Mouse (Mus musculus) macrophage (primary cell): ENCODE measurements around the gene Sgsm3. TPM values are rescaled to one million over a fixed set of nuclear protein-coding genes. Genes with fewer than 3 reads are reported as not detected.
"Not testable (repeated sequence)": the region's sequence is repeated elsewhere in the genome, so short reads cannot be mapped to it uniquely, and the experiment has no call there.

ENCODE experiments used
- H3K27ac ChIP-seq: fragments of 350-480 bp; formaldehyde crosslinking; 2 replicates; pipeline ENCODE4 v1.9.0; 2021
- H3K36me3 ChIP-seq: fragments of 350-480 bp; formaldehyde crosslinking; 2 replicates; pipeline ENCODE4 v1.9.0; 2021; ENCODE audit errors: inconsistent target
- H3K4me3 ChIP-seq: fragments of 350-480 bp; formaldehyde crosslinking; 2 replicates; pipeline ENCODE4 v1.9.0; 2021; ENCODE audit errors: inconsistent target
- H3K79me2 ChIP-seq: fragments of 350-480 bp; formaldehyde crosslinking; 2 replicates; pipeline ENCODE4 v1.9.0; 2021; ENCODE audit errors: inconsistent target
- WGBS: methylation state at CpG from one replicate; pipeline ENCODE4 v1.1.7; 2026; ENCODE audit warnings: inconsistent platforms; ENCODE audit not compliant: missing documents; 5-methylcytosine and 5-hydroxymethylcytosine counted together
- polyA plus RNA-seq: library from polyadenylated mRNA; stranded (reverse); fragments of 250-400 nt; gene quantifications from 3 replicates; pipeline ENCODE4 v1.2.4, GENCODE M21; 2018; ENCODE audit warnings: inconsistent platforms
- total RNA-seq, 78 experiments: library from RNA; depleted of rRNA; stranded (reverse); fragments of 250-400 nt; gene quantifications; 1 replicate in 9 of 78; 2 replicates in 24 of 78; 3 replicates in 43 of 78; 4 replicates in 2 of 78; pipeline ENCODE4 v1.2.4; 2018; ENCODE audit warnings: inconsistent platforms in 56 of 78

Gene Sgsm3
- total RNA-seq (2018; cell fraction: chromatin; rRNA removed), result 10 to 100 TPM in 22 of 26 experiments, 1 to 10 TPM in 4; 1.7 to 51.6 (median 21.5) TPM
- total RNA-seq (2018; cell fraction: cytosol; rRNA removed), result 10 to 100 TPM in 3 of 26 experiments, 1 to 10 TPM in 23; 3.6 to 13.7 (median 7.7) TPM
- total RNA-seq (2018; cell fraction: nucleus; rRNA removed), result 10 to 100 TPM in 18 of 26 experiments, 1 to 10 TPM in 8; 4.5 to 30.6 (median 12.9) TPM
- 7.2 to 11.6 TPM (median 10.3 TPM) in 3 replicates for polyA plus RNA-seq

DNA sequence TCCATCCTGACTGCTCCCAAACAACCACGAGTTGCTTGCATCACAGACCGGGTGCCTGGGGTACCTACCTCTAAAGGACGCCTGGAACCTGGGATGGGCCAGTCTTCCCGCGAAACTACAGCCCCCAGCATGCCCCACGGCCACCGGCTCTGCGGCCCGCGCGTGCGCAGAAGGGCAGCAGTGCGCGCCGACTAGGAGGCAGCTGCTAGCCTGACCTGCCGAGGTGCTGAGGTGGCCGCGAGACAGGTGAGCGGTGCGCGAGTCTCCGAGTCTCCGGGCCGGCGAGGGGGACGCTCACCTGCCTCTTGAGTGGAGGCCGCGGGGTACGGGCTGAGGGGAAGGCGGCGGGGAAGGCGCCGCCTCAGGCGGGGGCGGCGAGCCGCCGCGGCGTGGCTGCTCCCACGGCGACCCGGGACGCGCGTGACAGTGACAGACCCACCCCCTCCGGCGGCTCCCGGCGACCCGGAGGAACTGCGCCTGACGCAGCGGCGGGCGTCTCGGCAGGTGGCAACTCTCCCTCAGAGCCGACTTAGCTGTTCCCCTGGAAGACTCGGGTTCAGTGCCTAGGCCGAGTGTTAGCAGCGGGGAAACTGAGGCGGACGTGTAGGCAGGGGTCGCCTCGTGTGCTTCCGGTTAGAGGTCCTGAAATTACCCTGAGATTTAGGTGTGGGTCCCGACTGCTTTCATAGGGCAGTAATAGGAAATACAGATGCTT lies at the start of gene Sgsm3:
Sgsm3 (plus strand) TSS at position 146 of the 715 bp plus-strand sequence.
- Histone ChIP-seq H3K4me3 (peak within 1 kb of the TSS; percentile 50), H3K27ac (no peak within 1 kb of the TSS), H3K36me3 (no peaks in the 10 kb centered on the region), H3K79me2 (peaks cover 5% of the 10 kb centered on the region; the same call in 1 of the 2 replicates)
- WGBS, result under 1% methylated on average over 65 of the region's 67 CpGs

GRCm38 (mm10) chr15:80928811-80929355 lies 48.7 kb upstream of the Sgsm3 start:
- WGBS, result 91% methylated on average over 20 of the region's 20 CpGs
- no peak overlapping the region for H3K27ac ChIP-seq
- H3K79me2 ChIP-seq, result no peaks in the 10 kb centered on the region
- no peak overlapping the region for H3K4me3 ChIP-seq
- peaks cover 24% of the 10 kb centered on the region for H3K36me3 ChIP-seq

DNA sequence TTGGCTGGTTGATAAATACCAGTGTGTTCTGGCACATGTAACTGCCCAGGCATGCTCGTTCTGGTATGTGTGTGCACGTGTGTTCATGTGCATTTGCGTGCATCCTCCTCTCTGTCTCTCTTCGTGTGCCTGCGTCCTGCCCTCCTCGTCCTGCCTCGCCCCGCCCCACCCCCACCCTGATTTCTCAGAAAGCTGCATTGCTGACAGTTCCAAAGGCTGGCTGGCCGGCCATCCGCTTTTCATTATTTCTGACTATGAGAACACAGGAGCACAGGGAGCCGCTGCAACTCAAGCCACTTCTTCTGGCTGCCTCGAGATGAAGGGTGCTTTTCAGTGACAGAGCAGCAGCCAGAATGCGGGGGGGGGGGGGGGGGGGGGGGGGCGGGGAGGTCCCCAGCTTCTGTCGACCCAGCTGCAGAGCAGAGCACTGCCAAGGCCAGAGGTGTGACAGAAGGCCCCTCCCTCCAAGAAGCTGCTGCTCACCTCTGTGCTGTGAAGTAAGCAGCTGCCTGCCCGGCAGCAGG lies 47.5 kb upstream of the Sgsm3 start:
- 87% methylated on average over 12 of the region's 16 CpGs for WGBS
- H3K79me2 ChIP-seq, result no peaks in the 10 kb centered on the region
- H3K36me3 ChIP-seq, result peaks cover 19% of the 10 kb centered on the region; the same call in 1 of the 2 replicates
- no peak overlapping the region for H3K27ac ChIP-seq
- H3K4me3 ChIP-seq, result no peak overlapping the region

DNA sequence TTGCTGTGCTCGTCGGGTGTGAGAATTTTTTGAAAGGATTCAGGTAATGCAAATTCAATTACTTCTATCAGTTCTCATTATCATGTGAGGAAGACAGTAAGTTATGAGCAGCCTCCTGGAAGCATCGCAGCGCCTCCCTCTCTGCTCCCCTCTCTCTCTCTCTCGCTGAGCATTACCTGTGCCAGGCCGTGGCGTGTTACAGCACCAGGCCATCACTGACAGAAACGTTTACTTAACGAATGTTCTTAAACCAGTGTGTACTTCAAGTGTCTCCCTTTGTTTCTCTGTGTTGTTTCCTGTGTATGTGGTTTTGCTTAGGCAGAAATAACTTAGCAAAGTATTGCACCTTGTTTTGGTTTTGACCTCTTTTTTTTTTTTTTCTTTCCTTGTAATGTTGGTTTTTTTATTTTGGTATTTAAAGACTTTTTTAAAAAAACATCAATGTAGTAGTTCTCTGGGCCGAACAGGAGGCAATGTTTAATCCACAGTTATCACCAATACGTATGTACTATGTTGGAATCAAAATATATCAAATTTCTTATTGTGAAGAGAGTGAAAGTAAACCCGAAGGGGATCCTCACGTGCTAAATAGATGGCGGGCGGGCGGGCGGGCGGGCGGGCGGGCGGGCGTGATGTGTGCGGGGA lies 46.8 kb upstream of the Sgsm3 start:
- 96% methylated on average over 11 of the region's 23 CpGs for WGBS
- H3K4me3 ChIP-seq, H3K79me2 ChIP-seq, H3K27ac ChIP-seq: not testable (repeated sequence)
- H3K36me3 ChIP-seq, result peaks cover 19% of the 10 kb centered on the region; the same call in 1 of the 2 replicates

DNA sequence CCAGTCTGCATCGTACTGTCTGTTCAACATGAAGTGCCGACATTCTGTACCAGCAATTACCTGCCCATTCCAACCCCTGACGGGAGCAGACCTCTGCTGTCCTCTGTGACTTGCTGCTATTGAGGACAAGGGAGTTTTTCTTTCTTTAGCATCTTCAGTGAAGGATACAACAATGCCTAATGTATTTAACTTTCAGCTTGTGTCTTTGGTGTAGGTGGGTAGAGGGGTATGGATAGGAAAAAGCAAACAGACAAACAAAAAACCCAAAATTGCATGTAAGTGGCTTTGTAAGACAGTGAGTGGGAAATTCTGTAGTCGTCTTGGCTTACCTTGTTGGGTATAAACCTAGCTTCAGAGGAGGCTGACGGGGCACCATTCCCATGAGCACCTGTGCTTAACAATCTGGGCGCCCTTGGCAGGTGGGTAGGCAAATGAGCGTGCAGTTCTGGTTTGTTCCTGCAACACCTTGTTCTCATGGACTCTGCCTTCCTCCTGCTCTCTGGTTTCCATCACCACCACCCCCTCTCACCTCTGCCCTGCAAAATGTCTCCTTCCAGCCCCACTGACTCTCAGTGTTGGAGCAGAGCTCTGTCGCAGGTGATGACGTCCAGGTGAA lies 46.1 kb upstream of the Sgsm3 start:
- WGBS, result 99% methylated on average over 9 of the region's 9 CpGs
- no peak overlapping the region for H3K4me3 ChIP-seq
- H3K79me2 ChIP-seq, result no peaks in the 10 kb centered on the region
- peaks cover 19% of the 10 kb centered on the region; the same call in 1 of the 2 replicates for H3K36me3 ChIP-seq
- H3K27ac ChIP-seq, result no peak overlapping the region

GRCm38 (mm10) chr15:80934841-80935240 lies 42.7 kb upstream of the Sgsm3 start:
- Histone ChIP-seq H3K36me3 (peaks cover 8% of the 10 kb centered on the region; the same call in 1 of the 2 replicates), H3K27ac (no peak overlapping the region), H3K79me2 (no peaks in the 10 kb centered on the region), H3K4me3 (no peak overlapping the region)
- 80% methylated on average over 5 of the region's 5 CpGs for WGBS

GRCm38 (mm10) chr15:80936686-80937085 lies 40.9 kb upstream of the Sgsm3 start:
- Histone ChIP-seq H3K79me2 (no peaks in the 10 kb centered on the region), H3K27ac (no peak overlapping the region), H3K4me3 (no peak overlapping the region), H3K36me3 (peaks cover 8% of the 10 kb centered on the region; the same call in 1 of the 2 replicates)
- WGBS, result 92% methylated on average over 3 of the region's 3 CpGs

DNA sequence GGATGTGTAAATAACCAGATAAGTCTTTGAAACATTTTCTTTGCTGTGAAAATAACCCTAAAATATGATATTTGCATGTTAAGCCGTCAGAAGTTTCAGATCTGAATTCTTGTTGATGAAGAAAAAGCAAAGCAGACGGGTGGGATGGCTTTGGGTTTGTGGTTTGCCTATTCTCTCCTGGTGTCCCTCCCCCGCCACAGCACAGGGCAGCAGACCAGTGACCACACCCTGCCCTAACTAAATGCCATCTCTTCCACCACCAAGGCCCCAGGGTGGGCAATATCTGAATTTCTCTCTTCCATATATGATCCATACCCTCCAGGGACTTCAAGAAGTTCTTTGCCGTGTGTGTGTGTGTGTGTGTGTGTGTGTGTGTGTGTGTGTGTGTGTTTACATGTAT lies 39.0 kb upstream of the Sgsm3 start:
- no peaks in the 10 kb centered on the region for H3K79me2 ChIP-seq
- H3K27ac ChIP-seq, result no peak overlapping the region
- 81% methylated on average over 4 of the region's 4 CpGs for WGBS
- no peak overlapping the region for H3K4me3 ChIP-seq
- no peaks in the 10 kb centered on the region for H3K36me3 ChIP-seq

DNA sequence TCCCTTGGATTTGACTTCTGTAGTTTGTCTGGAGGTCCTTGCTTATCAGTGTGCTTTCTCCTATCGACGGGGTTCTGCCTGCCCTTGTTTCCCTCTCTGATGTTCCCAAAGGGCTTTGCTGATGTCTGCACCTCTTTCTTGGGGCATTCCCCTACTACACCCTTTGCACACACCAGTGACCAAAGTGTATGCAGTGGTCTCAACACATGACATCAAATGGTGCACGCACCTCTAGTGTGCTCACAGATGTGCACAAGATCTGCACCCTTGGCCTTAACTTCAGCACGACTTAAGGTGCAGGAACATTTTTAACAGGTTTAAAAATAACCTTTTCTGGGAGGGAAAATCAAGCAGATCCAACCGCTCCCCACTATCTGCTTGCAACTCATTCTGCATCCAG lies 38.2 kb upstream of the Sgsm3 start:
- Histone ChIP-seq H3K36me3 (no peaks in the 10 kb centered on the region), H3K27ac (no peak overlapping the region), H3K79me2 (no peaks in the 10 kb centered on the region), H3K4me3 (no peak overlapping the region)
- 88% methylated on average over 5 of the region's 5 CpGs for WGBS

DNA sequence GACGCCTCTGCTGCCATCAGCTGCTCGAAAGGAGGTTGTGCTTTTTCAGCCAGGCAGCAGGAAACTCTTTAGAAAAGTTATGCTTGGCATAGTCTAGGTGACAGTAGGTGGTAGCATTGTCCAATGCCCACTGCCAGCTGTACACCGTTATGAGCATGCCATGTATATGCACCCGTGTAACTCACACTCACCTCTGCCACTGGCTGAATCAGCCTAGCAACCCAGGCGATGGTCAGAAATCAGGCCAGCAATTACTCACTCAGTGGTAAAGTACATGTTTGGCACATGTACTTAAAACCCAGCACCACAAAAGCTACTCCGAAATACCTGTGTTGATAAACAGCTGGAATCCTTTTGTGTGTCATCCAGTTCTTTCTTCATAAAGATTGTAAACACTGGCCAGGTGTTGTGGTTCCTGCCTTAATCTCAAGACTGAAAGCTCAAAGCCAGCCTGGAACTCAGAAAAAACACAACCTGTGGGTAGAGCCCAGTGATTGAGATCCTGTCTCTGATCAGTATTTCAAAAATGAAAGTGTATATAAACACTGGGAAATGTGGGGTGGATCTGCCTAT lies 36.0 kb upstream of the Sgsm3 start:
- Histone ChIP-seq H3K4me3 (no peak overlapping the region), H3K27ac (no peak overlapping the region), H3K36me3 (no peaks in the 10 kb centered on the region), H3K79me2 (no peaks in the 10 kb centered on the region)
- WGBS, result 93% methylated on average over 6 of the region's 6 CpGs

DNA sequence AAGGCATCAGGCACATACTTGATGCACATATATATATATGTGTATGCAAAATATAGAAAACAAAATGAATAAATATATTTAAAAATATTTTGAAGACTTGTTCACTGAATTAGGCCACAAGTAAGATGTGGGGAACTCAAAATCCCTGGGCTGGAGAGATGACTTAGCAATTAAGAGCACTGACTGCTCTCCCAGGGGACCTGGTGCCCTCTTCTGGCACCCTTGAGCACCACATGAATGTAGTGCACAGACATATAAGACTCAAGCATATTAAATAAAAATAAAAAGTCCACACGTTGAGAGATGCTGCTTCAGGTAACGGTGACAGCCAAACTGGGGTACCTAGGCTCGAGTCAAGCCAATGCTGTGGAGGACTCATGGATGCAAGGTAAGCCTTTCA lies 31.7 kb upstream of the Sgsm3 start:
- H3K79me2 ChIP-seq, result peaks cover 24% of the 10 kb centered on the region
- H3K27ac ChIP-seq, result no peak overlapping the region
- H3K4me3 ChIP-seq, result no peak overlapping the region
- H3K36me3 ChIP-seq, result no peaks in the 10 kb centered on the region
- 14% methylated on average over 3 of the region's 3 CpGs for WGBS

- peaks cover 14% of the 10 kb centered on the region for H3K36me3 ChIP-seq
- WGBS, result under 1% methylated on average over 63 of the region's 63 CpGs
- peaks cover 33% of the 10 kb centered on the region for H3K79me2 ChIP-seq
- H3K27ac ChIP-seq, result peak within 1 kb of the TSS; percentile 68
- H3K4me3 ChIP-seq, result peak within 1 kb of the TSS; percentile 84
Observed at GRCm38 (mm10) chr15:80948145-80949135, 29.1 kb upstream of the Sgsm3 start, which contains the start of gene Adsl. Gene Adsl (plus strand): TSS chr15:80948490.

DNA sequence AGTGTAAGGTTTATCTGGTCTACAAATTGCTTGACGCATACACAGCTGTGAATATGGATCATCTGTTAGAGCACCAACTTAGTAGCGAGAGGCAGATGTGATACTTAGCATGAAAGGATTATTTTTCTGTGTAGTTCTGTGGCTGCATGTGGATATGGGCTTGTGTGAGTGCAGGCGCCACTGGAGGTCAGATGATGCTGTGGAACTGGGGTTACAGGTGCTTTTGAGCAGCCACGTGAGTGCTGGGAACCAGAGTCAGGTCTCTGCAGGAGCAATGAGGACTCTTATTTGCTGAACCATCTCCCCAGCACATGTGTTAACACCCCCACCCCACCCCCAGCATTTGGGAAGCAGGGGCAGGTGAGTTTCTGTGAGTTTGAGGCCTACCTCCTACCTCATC lies 28.1 kb upstream of the Sgsm3 start:
- WGBS, result 38% methylated on average over 4 of the region's 4 CpGs
- no peak overlapping the region for H3K27ac ChIP-seq
- peak overlapping the region; percentile 84 for H3K4me3 ChIP-seq
- peaks cover 33% of the 10 kb centered on the region for H3K79me2 ChIP-seq
- H3K36me3 ChIP-seq, result peaks cover 24% of the 10 kb centered on the region
